Mouse (Mus musculus) ES-Bruce4 (cell line): ENCODE measurements around the gene Tanc1. TPM values are rescaled to one million over a fixed set of nuclear protein-coding genes. Genes with fewer than 3 reads are reported as not detected.
A peak's percentile ranks its signal among the peaks of the same experiment; 100 is the strongest.

Source experiments
- H3K27ac ChIP-seq: 2 replicates; pipeline ENCODE4 v1.5.1; 2012; ENCODE audit warnings: low read length, inconsistent platforms; ENCODE audit not compliant: insufficient read depth
- H3K27me3 ChIP-seq: 2 replicates; pipeline ENCODE4 v1.6.1; 2012; ENCODE audit warnings: mild to moderate bottlenecking, low read length, inconsistent platforms; ENCODE audit not compliant: control insufficient read depth, poor library complexity, insufficient read depth, severe bottlenecking
- H3K36me3 ChIP-seq: 2 replicates; pipeline ENCODE4 v1.6.1; 2012; ENCODE audit warnings: inconsistent platforms, mild to moderate bottlenecking, low read length, moderate library complexity; ENCODE audit not compliant: control insufficient read depth, poor library complexity, insufficient read depth, severe bottlenecking
- H3K4me1 ChIP-seq: one replicate; pipeline ENCODE4 v1.8.1; 2011; ENCODE audit warnings: low read length; ENCODE audit not compliant: control insufficient read depth, insufficient read depth
- H3K4me3 ChIP-seq: 2 replicates; pipeline ENCODE4 v1.5.1; 2011; ENCODE audit warnings: low read depth, mild to moderate bottlenecking, low read length
- H3K9ac ChIP-seq: 2 replicates; pipeline ENCODE4 v1.6.1; 2012; ENCODE audit warnings: low read depth, mild to moderate bottlenecking, inconsistent platforms; ENCODE audit not compliant: poor library complexity, severe bottlenecking
- H3K9me3 ChIP-seq: replicated peaks from 2 replicates; pipeline ENCODE4 v1.6.1; 2012; ENCODE audit warnings: mild to moderate bottlenecking, low read length, inconsistent platforms; ENCODE audit not compliant: control insufficient read depth, poor library complexity, insufficient read depth, severe bottlenecking
- CTCF ChIP-seq: IDR thresholded peaks from one replicate; pipeline ENCODE4 v1.8.1; 2011; ENCODE audit warnings: low read depth, low read length
- EP300 ChIP-seq: IDR thresholded peaks from 2 replicates; pipeline ENCODE4 v1.6.1; 2011; ENCODE audit warnings: low read depth, low read length; ENCODE audit not compliant: insufficient read depth
- POLR2A ChIP-seq: IDR thresholded peaks from one replicate; pipeline ENCODE4 v1.8.1; 2011; ENCODE audit warnings: low read length; ENCODE audit not compliant: insufficient read depth
- polyA plus RNA-seq: library from polyadenylated mRNA; stranded (reverse); fragments of >200 nt; gene quantifications from 2 replicates; pipeline ENCODE4 v1.2.4, GENCODE M21; 2011; ENCODE audit warnings: low read depth; ENCODE audit not compliant: missing spikeins, insufficient read depth, insufficient read length

The Tanc1 gene
- polyA plus RNA-seq, 1 experiment: 62.4 TPM

- no peak for TF ChIP-seq CTCF
- TF ChIP-seq EP300: no peak
- no peak for TF ChIP-seq POLR2A
- H3K4me3 ChIP-seq: no peak overlapping the region
- H3K9ac ChIP-seq: no peak overlapping the region
- H3K9me3 ChIP-seq: no peaks in the 10 kb centered on the region
- no peaks in the 10 kb centered on the region for H3K36me3 ChIP-seq
- no peaks in the 10 kb centered on the region for H3K27me3 ChIP-seq
- H3K27ac ChIP-seq: no peak overlapping the region
- H3K4me1 ChIP-seq: peaks cover 3% of the 10 kb centered on the region
Measured at GRCm38 (mm10) chr2:59598286-59598685, 13.6 kb upstream of the Tanc1 start.

- Histone ChIP-seq H3K4me1 (peaks cover 6% of the 10 kb centered on the region), H3K9ac (no peak overlapping the region), H3K36me3 (no peaks in the 10 kb centered on the region), H3K27ac (no peak overlapping the region), H3K27me3 (no peaks in the 10 kb centered on the region), H3K4me3 (no peak overlapping the region), H3K9me3 (no peaks in the 10 kb centered on the region)
- TF ChIP-seq EP300 (no peak), POLR2A (no peak), CTCF (no peak)
Measured at GRCm38 (mm10) chr2:59598894-59599293, 12.9 kb upstream of the Tanc1 start.

GRCm38 (mm10) chr2:59599338-59600111 is 12.3 kb upstream of the Tanc1 start:
- no peaks in the 10 kb centered on the region for H3K27me3 ChIP-seq
- no peaks in the 10 kb centered on the region for H3K9me3 ChIP-seq
- H3K4me1 ChIP-seq: peaks cover 6% of the 10 kb centered on the region
- TF ChIP-seq POLR2A (no peak), CTCF (no peak), EP300 (no peak)
- no peaks in the 10 kb centered on the region for H3K36me3 ChIP-seq
- H3K9ac ChIP-seq: no peak overlapping the region
- H3K4me3 ChIP-seq: no peak overlapping the region
- H3K27ac ChIP-seq: peak overlapping the region; percentile 49; the same call in 1 of the 2 replicates

GRCm38 (mm10) chr2:59600123-59600840 is 11.6 kb upstream of the Tanc1 start:
- H3K27me3 ChIP-seq: no peaks in the 10 kb centered on the region
- no peaks in the 10 kb centered on the region for H3K9me3 ChIP-seq
- no peak overlapping the region for H3K27ac ChIP-seq
- H3K4me1 ChIP-seq: peaks cover 6% of the 10 kb centered on the region
- H3K4me3 ChIP-seq: no peak overlapping the region
- no peak overlapping the region for H3K9ac ChIP-seq
- TF ChIP-seq EP300: no peak
- TF ChIP-seq POLR2A: no peak
- no peak for TF ChIP-seq CTCF
- H3K36me3 ChIP-seq: no peaks in the 10 kb centered on the region

GRCm38 (mm10) chr2:59600980-59601379 is 10.9 kb upstream of the Tanc1 start:
- H3K4me3 ChIP-seq: no peak overlapping the region

GRCm38 (mm10) chr2:59601452-59601851 is 10.4 kb upstream of the Tanc1 start:
- no peak overlapping the region for H3K9ac ChIP-seq
- H3K27ac ChIP-seq: no peak overlapping the region
- H3K4me1 ChIP-seq: peaks cover 6% of the 10 kb centered on the region
- H3K9me3 ChIP-seq: no peaks in the 10 kb centered on the region
- no peaks in the 10 kb centered on the region for H3K27me3 ChIP-seq
- TF ChIP-seq POLR2A (no peak), EP300 (no peak), CTCF (no peak)
- H3K36me3 ChIP-seq: no peaks in the 10 kb centered on the region
- no peak overlapping the region for H3K4me3 ChIP-seq

More at GRCm38 (mm10) chr2:59600980-59601379, 10.9 kb upstream of the Tanc1 start:
- H3K4me1 ChIP-seq: peaks cover 6% of the 10 kb centered on the region
- no peaks in the 10 kb centered on the region for H3K9me3 ChIP-seq
- no peaks in the 10 kb centered on the region for H3K36me3 ChIP-seq
- no peak for TF ChIP-seq EP300
- no peak for TF ChIP-seq CTCF
- TF ChIP-seq POLR2A: no peak
- H3K9ac ChIP-seq: no peak overlapping the region
- H3K27ac ChIP-seq: no peak overlapping the region
- H3K27me3 ChIP-seq: no peaks in the 10 kb centered on the region
